Mouse (Mus musculus) T-helper 17 cell (primary cell): ENCODE results near the gene Slc35g3.

Source experiments
- in situ Hi-C, 2 experiments: fragments of 300-600 bp; cut with MboI, MseI; formaldehyde crosslinking; loops; 1 replicate in 1 of 2; 2 replicates in 1 of 2; pipeline ENCODE4 v1.15.1; 2025; ENCODE audit warnings: high pct_unique_total_duplicates in 2 of 2

Gene Slc35g3

DNA sequence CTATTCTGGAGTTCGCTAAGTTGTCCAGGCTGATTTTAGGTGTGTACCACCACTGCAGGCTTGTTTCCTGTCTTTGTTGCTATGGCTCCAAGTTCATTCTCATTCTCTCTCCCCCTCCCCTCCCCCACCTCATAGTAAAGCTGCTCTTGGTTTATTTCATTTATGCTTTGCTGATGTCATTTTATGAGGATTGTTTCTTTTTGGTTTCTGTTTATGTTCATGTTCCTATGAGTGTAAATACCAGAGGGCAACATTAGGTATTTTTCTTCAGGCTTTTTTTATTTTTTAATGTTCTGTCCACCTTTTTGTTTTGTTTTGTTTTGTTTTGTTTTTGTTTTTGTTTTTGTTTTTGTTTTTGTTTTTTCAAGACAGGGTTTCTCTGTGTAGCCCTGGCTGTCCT lies at the start of gene Slc35g3:
Gene Slc35g3, minus strand, starts transcription at position 101 of the 400 bp plus-strand sequence.
- in situ Hi-C loops: loop anchor here in 1 of 2 experiments (25.0 kb wide), 1 partner anchor 1300 kb away; no protein-coding TSS in a partner anchor

- in situ Hi-C loops: no loop called here
Measured at GRCm38 (mm10) chr11:69810280-69810679, 48.5 kb upstream of the Slc35g3 start.

DNA sequence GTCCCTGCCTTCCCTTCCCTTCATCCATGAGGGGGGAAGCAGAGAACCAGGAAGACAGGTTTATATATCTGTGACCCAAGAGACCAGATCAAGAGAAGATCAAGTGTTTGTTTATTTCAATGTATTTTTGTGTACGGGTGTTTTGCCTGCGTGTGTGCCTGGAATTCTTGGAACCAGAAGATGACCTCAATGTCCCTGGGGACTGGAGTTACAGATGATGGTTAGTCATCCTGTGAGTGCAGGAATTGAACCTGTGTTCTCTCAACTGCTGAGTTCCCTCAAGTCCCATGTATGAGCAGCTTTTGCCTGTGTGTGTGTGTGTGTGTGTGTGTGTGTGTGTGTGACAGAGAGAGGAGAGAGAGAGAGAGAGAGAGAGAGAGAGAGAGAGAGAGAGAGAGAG lies 45.9 kb upstream of the Slc35g3 start:
- in situ Hi-C loops: loop anchor here in 1 of 2 experiments (5.0 kb wide), 1 partner anchor 70 kb away; the partner anchor contains the start of gene Tmem95

DNA sequence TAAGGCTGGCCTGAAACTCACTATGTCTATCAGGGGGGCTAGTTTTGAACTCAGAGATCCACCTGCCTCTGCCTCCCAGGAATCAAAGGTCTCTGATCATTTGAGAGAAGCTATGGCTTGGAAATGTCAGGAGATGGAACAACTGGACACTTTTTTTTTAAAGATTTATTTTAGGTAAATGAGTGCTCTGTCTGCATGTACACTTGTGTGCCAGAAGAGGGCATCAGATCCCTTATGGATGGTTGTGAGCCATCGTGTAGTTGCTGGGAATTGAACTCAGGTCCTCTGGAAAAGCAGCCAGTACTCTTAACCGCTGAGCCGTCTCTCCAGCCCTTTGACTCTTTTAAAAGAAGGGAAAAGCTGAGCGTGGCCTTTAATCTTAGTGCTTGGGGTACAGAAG lies 44.6 kb upstream of the Slc35g3 start:
- in situ Hi-C loops: loop anchor here in 1 of 2 experiments (5.0 kb wide), 1 partner anchor 71 kb away; the partner anchor contains the start of gene Tmem95

DNA sequence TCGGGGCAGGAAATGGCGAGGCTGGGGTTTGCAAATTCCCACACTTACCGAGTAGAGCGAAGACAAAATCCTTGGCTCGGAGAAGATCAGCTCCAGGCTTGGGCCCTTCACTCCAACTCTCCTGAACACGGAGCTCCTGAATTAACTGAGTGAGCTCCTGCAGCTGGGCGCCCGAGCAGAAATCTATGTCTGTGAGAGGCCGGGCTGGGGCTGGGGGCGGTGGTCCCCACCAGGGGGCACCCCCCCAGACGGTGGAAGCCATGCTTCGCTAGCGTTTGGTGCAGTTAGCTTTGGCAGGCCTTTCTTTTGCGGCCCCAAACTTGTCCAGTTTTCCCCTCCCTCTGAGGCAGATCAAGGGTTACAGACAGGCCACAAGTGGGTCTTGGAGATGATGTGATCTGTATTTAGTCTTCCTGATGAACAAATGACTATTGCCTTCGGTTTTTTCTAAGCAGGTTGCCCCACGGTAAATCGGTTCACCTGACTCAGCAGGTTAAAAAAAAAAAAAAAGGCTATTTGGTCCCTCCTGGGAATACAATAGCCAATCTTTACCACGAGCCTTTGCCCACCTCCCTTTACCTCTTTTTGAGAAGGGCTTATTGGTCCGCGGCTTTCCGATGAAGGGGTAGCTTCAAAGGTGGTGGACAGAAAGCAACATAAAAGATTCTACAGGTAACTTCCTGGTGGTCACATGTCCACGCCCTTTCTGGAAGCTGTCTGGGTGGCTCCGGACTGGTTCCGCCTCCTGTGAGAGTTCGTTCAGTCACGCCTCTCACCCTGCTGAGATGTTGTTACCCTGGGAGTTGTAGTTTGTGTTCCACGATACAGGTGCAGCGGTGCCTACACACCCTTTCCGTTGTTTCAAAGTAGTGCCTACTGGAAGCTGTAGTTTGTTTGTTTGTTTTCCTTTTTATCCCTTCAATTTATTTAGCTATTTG lies 43.5 kb upstream of the Slc35g3 start, which contains the start of gene Tmem102:
Gene Tmem102, minus strand, starts transcription at position 653 of the 938 bp plus-strand sequence.
- in situ Hi-C loops: loop anchor here (5.0 kb wide), 1 partner anchor 72 kb away; the partner anchor contains the start of gene Tmem95 (in 2 of the 2)

DNA sequence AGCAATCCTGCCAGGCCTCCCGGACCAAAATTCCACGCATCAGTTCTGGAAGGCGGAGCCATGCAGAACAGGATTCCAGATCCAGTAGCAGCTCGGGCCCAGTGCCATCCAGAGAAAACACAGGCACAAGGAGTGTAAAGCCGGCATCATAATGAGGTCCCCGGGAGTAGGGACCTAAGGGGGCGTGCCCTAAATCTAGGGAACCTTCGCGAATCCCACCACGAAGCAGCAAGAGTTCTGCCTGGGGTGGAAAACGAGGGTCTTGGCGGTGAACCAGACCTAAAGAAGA lies 42.8 kb upstream of the Slc35g3 start:
- in situ Hi-C loops: loop anchor here in 1 of 2 experiments (5.0 kb wide), 1 partner anchor 73 kb away; the partner anchor contains the start of gene Tmem95

- in situ Hi-C loops: loop anchor here in 1 of 2 experiments (5.0 kb wide), 1 partner anchor 73 kb away; the partner anchor contains the start of gene Tmem95
Measured at GRCm38 (mm10) chr11:69803786-69804651, 42.3 kb upstream of the Slc35g3 start.

GRCm38 (mm10) chr11:69803328-69803727 lies 41.6 kb upstream of the Slc35g3 start:
- in situ Hi-C loops: loop anchor here in 1 of 2 experiments (5.0 kb wide), 1 partner anchor 74 kb away; the partner anchor contains the start of gene Tmem95

GRCm38 (mm10) chr11:69802648-69803105 lies 40.9 kb upstream of the Slc35g3 start:
- in situ Hi-C loops: loop anchor here in 1 of 2 experiments (5.0 kb wide), 1 partner anchor 75 kb away; the partner anchor contains the start of gene Tmem95

GRCm38 (mm10) chr11:69801379-69801977 lies 39.7 kb upstream of the Slc35g3 start, which contains the start of gene Fgf11:
Gene Fgf11 (minus strand): TSS chr11:69801857.
- in situ Hi-C loops: loop anchor here in 1 of 2 experiments (5.0 kb wide), 1 partner anchor 76 kb away; the partner anchor contains the start of gene Tmem95

- in situ Hi-C loops: loop anchor here in 1 of 2 experiments (5.0 kb wide), 1 partner anchor 77 kb away; the partner anchor contains the start of gene Tmem95
Measured at GRCm38 (mm10) chr11:69800392-69801197, 38.8 kb upstream of the Slc35g3 start.

DNA sequence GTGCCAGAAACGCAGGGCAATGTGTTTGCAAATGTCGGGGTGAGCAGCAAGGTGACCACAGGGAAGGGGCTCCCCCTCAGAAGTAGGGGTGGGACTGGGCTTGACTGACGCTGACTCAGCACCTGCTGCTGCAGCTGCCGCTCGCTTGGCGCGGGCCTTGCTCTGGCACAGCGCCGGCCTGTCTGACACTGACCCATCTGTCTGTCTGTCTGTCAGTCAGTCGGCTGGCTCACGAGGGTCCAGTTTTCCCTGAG lies 38.3 kb upstream of the Slc35g3 start:
- in situ Hi-C loops: loop anchor here in 1 of 2 experiments (5.0 kb wide), 1 partner anchor 77 kb away; the partner anchor contains the start of gene Tmem95

DNA sequence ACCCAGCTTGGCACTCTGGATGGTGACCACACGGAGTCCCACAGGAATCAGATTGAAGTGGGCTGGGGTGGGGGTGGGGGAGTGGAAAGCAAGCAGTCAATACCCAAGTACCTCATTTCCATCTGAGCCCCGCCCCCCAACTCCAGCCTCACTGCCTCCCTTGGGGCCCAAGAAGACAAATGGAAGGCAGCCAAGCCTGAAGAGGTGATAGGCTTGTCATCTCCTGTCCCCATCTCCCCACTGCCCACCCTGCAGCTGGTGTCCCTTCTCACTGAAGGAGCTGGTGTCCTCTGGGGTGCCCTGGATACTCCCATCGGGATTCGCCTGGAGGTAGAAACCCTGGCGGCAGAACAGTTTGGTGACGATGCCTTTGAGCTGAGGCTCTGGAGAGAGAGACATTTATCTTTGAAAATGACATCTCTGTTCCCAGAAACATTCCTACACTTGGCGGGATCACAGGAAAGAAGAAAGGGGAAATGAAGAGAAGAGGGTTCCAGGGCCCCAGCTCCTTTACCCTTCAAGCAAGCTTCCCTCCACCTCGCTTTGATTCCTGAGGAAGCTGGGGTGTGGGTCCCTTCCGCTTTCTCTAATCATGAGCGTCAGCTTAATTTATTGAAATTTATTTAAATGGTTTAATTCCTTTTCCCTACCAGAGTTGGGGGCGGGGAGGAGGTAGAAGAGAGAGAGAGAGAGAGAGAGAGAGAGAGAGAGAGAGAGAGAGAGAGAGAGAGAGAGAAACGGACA lies 37.8 kb upstream of the Slc35g3 start:
- in situ Hi-C loops: loop anchor here in 1 of 2 experiments (5.0 kb wide), 1 partner anchor 78 kb away; the partner anchor contains the start of gene Tmem95

DNA sequence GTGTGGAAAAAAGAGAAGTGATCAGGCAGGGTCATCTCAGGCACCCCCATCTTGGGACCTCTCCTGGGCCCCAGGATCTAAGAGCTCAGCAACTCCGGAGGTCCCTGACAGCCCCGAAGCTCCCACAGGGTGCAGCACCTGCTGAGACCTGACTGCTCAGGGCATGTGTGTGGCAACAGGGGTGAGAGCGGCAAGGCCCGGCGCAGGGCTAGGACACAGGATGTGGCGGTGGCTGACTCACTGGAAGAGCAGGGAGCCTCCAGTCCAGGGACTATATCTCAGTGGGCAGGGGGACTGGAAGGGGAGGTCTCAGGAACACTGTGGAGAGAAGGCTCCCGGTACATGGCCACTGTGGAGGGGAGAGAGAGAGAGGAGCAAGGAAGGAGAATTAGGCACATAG lies 36.2 kb upstream of the Slc35g3 start:
- in situ Hi-C loops: no loop called here

GRCm38 (mm10) chr11:69795983-69796435 lies 34.2 kb upstream of the Slc35g3 start:
- in situ Hi-C loops: no loop called here

DNA sequence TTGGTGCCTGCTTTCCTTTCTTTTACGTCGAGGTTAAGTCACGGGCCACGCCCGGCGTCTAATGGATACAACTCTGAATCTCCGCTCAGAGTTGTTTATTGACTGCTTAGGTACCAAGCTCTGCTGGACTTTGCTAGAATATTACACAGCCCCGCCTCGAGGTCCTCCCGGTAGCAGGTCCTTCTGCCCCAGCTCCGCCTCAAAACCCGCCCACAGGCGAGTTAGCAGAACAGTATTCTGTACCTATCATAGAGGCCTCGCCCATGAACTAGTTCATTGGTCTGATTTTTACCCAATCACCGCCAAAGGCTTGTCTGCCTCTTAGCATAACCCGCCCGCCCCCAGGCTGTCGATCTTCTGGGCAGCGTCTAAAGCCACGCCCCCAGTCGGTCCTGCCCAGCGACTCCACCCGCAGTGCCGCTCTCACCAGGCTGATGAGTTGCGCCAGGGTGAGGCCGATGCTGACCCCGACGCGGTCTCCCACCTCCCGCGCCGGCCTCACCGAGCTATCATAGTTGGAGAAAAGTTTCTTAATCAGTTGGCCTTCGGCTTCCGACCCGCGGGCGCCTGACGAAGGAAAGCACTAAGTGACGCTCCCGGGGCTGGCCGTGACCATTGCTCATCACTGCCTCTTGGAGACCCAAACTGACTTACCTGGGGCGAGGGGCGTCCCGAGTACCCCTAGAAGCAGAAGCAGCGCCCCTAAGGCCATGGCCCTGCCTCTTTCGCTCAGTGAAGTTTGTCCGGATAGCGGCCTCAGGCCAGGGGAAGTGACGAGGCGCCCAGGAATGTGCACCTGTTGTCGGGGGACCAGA lies 33.6 kb upstream of the Slc35g3 start, which contains the start of gene Chrnb1:
Gene Chrnb1, minus strand, starts transcription at position 776 of the 815 bp plus-strand sequence.
- in situ Hi-C loops: no loop called here

GRCm38 (mm10) chr11:69793429-69793828 lies 31.7 kb upstream of the Slc35g3 start:
- in situ Hi-C loops: no loop called here

DNA sequence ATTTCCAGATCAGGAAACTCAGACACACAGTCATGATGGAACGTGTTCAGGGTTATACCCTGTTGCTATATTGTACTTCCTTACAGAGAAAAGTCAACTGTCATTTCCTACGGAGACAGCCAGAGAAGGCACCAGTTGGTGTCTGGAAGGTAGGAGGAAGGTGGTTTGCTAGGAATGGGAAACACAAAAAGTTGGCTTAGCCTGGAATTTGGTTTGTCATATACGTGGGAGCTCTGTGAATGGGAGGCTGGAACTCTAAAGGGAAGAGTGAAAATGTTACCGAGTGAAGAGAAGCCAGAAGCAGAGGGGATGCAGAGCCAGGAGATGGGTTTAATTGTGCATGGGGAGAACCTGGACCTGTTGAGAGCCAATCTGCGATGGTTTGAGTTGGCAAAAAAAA lies 29.7 kb upstream of the Slc35g3 start:
- in situ Hi-C loops: no loop called here
